Mouse (Mus musculus) CH12.LX (cell line): ENCODE measurements at regions not wholly inside any gene's neighbourhood (a gene's known extent, or its start where the extent isn't known, plus 50 kb on each side); places are given as distances from the start of the nearest gene placed in this dataset.

ENCODE experiments used
- DNase-seq: peaks from one replicate; pipeline ENCODE4 v3.0.0-alpha.2; 2013; ENCODE audit errors: extremely low read depth
- H3K27ac ChIP-seq: 2 replicates; pipeline ENCODE4 v1.5.1; 2012; ENCODE audit warnings: low read depth, mild to moderate bottlenecking, control low read depth, moderate library complexity; ENCODE audit not compliant: insufficient read depth
- H3K27me3 ChIP-seq: replicated peaks from 2 replicates; pipeline ENCODE3; 2012; ENCODE audit warnings: inconsistent platforms
- H3K36me3 ChIP-seq, 2 experiments: replicated peaks in 1 of 2; 2 replicates each; pipeline versions ENCODE3 to v1.6.1; 2012; ENCODE audit warnings: inconsistent platforms in 1 of 2, low read length in 1 of 2, mild to moderate bottlenecking in 1 of 2, mixed read lengths in 1 of 2, moderate library complexity in 1 of 2; ENCODE audit not compliant: control insufficient read depth in 1 of 2, insufficient read depth in 1 of 2
- H3K4me1 ChIP-seq, 2 experiments: 2 replicates each; pipeline ENCODE4 v1.6.1; 2012; ENCODE audit warnings: inconsistent platforms in 1 of 2, moderate library complexity in 1 of 2; ENCODE audit not compliant: insufficient read depth in 2 of 2, control insufficient read depth in 1 of 2
- H3K4me2 ChIP-seq: 2 replicates; pipeline ENCODE4 v1.6.1; 2012; ENCODE audit warnings: low read depth, mild to moderate bottlenecking, control low read depth; ENCODE audit not compliant: poor library complexity, insufficient read depth, severe bottlenecking
- H3K4me3 ChIP-seq, 3 experiments: fragments of 150-350 bp in 1 of 3; sonication (generic) in 1 of 3; replicated peaks in 1 of 3; 2 replicates each; pipeline versions ENCODE3 to v1.5.1; 2011 to 2012; ENCODE audit warnings: low read depth in 2 of 3, low read length in 2 of 3, mild to moderate bottlenecking in 2 of 3, moderate library complexity in 2 of 3, control low read depth in 1 of 3, improper control_type of control experiment in 1 of 3, inconsistent platforms in 1 of 3, mixed read lengths in 1 of 3; ENCODE audit not compliant: poor library complexity in 1 of 3
- H3K79me2 ChIP-seq: replicated peaks from 2 replicates; pipeline ENCODE4 v1.6.1; 2012; ENCODE audit warnings: mild to moderate bottlenecking, moderate library complexity; ENCODE audit not compliant: control insufficient read depth, poor library complexity, insufficient read depth, severe bottlenecking; ENCODE audit errors: extremely low read depth
- H3K9ac ChIP-seq: 2 replicates; pipeline ENCODE4 v1.6.1; 2012; ENCODE audit warnings: low read depth, mild to moderate bottlenecking, control low read depth, moderate library complexity; ENCODE audit not compliant: insufficient read depth
- H3K9me3 ChIP-seq: replicated peaks from 2 replicates; pipeline ENCODE3; 2012; ENCODE audit warnings: low read length, inconsistent platforms, mixed read lengths
- BHLHE40 ChIP-seq: IDR thresholded peaks from 2 replicates; pipeline ENCODE4 v1.6.1; 2011; ENCODE audit warnings: mild to moderate bottlenecking, low read depth, low read length, improper control_type of control experiment
- CHD1 ChIP-seq: IDR thresholded peaks from 2 replicates; pipeline ENCODE4 v1.6.1; 2012; ENCODE audit warnings: low read depth, low read length, improper control_type of control experiment, inconsistent platforms
- CHD2 ChIP-seq: IDR thresholded peaks from 2 replicates; pipeline ENCODE4 v1.6.1; 2011; ENCODE audit warnings: low read length, improper control_type of control experiment
- CTCF ChIP-seq, 2 experiments: IDR thresholded peaks in 1 of 2; conservative IDR thresholded peaks in 1 of 2; 2 replicates each; pipeline ENCODE4 v1.5.1; 2011 to 2012; ENCODE audit warnings: low read depth in 2 of 2, low read length in 2 of 2, improper control_type of control experiment in 1 of 2, inconsistent platforms in 1 of 2, mild to moderate bottlenecking in 1 of 2, moderate library complexity in 1 of 2
- E2F4 ChIP-seq: IDR thresholded peaks from 2 replicates; pipeline ENCODE4 v1.6.1; 2011; ENCODE audit warnings: low read depth, low read length, improper control_type of control experiment; ENCODE audit not compliant: insufficient replicate concordance
- ELF1 ChIP-seq: IDR thresholded peaks from 2 replicates; pipeline ENCODE4 v1.6.1; 2014; ENCODE audit warnings: low read depth, mild to moderate bottlenecking, inconsistent platforms, low read length, improper control_type of control experiment
- EP300 ChIP-seq: IDR thresholded peaks from 2 replicates; pipeline ENCODE4 v1.6.1; 2011; ENCODE audit warnings: low read length, improper control_type of control experiment
- GABPA ChIP-seq: IDR thresholded peaks from 2 replicates; pipeline ENCODE4 v1.6.1; 2012; ENCODE audit warnings: low read depth, low read length, improper control_type of control experiment, inconsistent platforms; ENCODE audit not compliant: insufficient replicate concordance
- IRF4 ChIP-seq: IDR thresholded peaks from 2 replicates; pipeline ENCODE4 v1.6.1; 2014; ENCODE audit warnings: low read depth, mild to moderate bottlenecking, inconsistent platforms, low read length, improper control_type of control experiment
- JUND ChIP-seq: conservative IDR thresholded peaks from 2 replicates; pipeline ENCODE4 v1.6.1; 2011; ENCODE audit warnings: low read depth, low read length, improper control_type of control experiment
- KAT2A ChIP-seq: IDR thresholded peaks from 2 replicates; pipeline ENCODE4 v1.6.1; 2012; ENCODE audit warnings: low read length, improper control_type of control experiment, inconsistent platforms; ENCODE audit not compliant: insufficient replicate concordance
- MAFK ChIP-seq: IDR thresholded peaks from 2 replicates; pipeline ENCODE4 v1.6.1; 2011; ENCODE audit warnings: low read length, improper control_type of control experiment; ENCODE audit not compliant: insufficient replicate concordance
- MAZ ChIP-seq: IDR thresholded peaks from 2 replicates; pipeline ENCODE4 v1.6.1; 2012; ENCODE audit warnings: low read depth, mild to moderate bottlenecking, inconsistent platforms, low read length, improper control_type of control experiment, moderate library complexity
- MEF2A ChIP-seq: IDR thresholded peaks from 2 replicates; pipeline ENCODE4 v1.6.1; 2014; ENCODE audit warnings: low read depth, mild to moderate bottlenecking, inconsistent platforms, low read length, improper control_type of control experiment, borderline replicate concordance
- MYC ChIP-seq: IDR thresholded peaks from 2 replicates; pipeline ENCODE4 v1.6.1; 2011; ENCODE audit warnings: low read depth, mild to moderate bottlenecking, improper control_type of control experiment, low read length
- NELFE ChIP-seq: IDR thresholded peaks from 2 replicates; pipeline ENCODE4 v1.6.1; 2011; ENCODE audit warnings: low read depth, low read length, improper control_type of control experiment
- POLR2AphosphoS2 ChIP-seq: IDR thresholded peaks from 2 replicates; pipeline ENCODE4 v1.6.1; 2011; ENCODE audit warnings: low read depth, low read length, improper control_type of control experiment
- RAD21 ChIP-seq: IDR thresholded peaks from 2 replicates; pipeline ENCODE4 v1.6.1; 2011; ENCODE audit warnings: low read depth, mild to moderate bottlenecking, low read length, improper control_type of control experiment, moderate library complexity
- RCOR1 ChIP-seq: conservative IDR thresholded peaks from 2 replicates; pipeline ENCODE4 v1.6.1; 2012; ENCODE audit warnings: low read depth, mild to moderate bottlenecking, inconsistent platforms, low read length, improper control_type of control experiment
- SIN3A ChIP-seq: IDR thresholded peaks from 2 replicates; pipeline ENCODE4 v1.6.1; 2012; ENCODE audit warnings: low read length, improper control_type of control experiment, inconsistent platforms
- SMC3 ChIP-seq: IDR thresholded peaks from 2 replicates; pipeline ENCODE4 v1.6.1; 2011; ENCODE audit warnings: low read depth, low read length, improper control_type of control experiment
- TBP ChIP-seq: conservative IDR thresholded peaks from 2 replicates; pipeline ENCODE4 v1.6.1; 2011; ENCODE audit warnings: low read depth, low read length, improper control_type of control experiment
- TCF12 ChIP-seq: IDR thresholded peaks from 2 replicates; pipeline ENCODE4 v1.6.1; 2014; ENCODE audit warnings: low read depth, mild to moderate bottlenecking, inconsistent platforms, low read length, improper control_type of control experiment
- UBTF ChIP-seq: IDR thresholded peaks from 2 replicates; pipeline ENCODE4 v1.6.1; 2012; ENCODE audit warnings: low read depth, mild to moderate bottlenecking, inconsistent platforms, low read length, improper control_type of control experiment, moderate library complexity
- USF1 ChIP-seq: IDR thresholded peaks from 2 replicates; pipeline ENCODE4 v1.6.1; 2014; ENCODE audit warnings: low read depth, mild to moderate bottlenecking, inconsistent platforms, low read length, improper control_type of control experiment
- USF2 ChIP-seq: conservative IDR thresholded peaks from 2 replicates; pipeline ENCODE4 v1.6.1; 2011; ENCODE audit warnings: low read depth, low read length, improper control_type of control experiment
- ZKSCAN1 ChIP-seq: IDR thresholded peaks from 2 replicates; pipeline ENCODE4 v1.6.1; 2012; ENCODE audit warnings: low read depth, inconsistent platforms, low read length, improper control_type of control experiment, borderline replicate concordance
- ZMIZ1 ChIP-seq: IDR thresholded peaks from 2 replicates; pipeline ENCODE4 v1.6.1; 2012; ENCODE audit warnings: low read depth, mild to moderate bottlenecking, inconsistent platforms, low read length, improper control_type of control experiment
- dilution Hi-C: fragments of 300-500 bp; cut with MboI; formaldehyde crosslinking; loops from 2 replicates; pipeline ENCODE4 v1.14.3; 2020; ENCODE audit warnings: low sequenced_read_pairs; ENCODE audit not compliant: extremely low pct_unique_long_range_greater_than_20kb, extremely low pct_ligation_motif_present
- in situ Hi-C: fragments of 300-500 bp; cut with MboI; formaldehyde crosslinking; loops from 3 replicates; pipeline ENCODE4 v1.14.3; 2019; ENCODE audit warnings: low sequenced_read_pairs, low pct_ligation_motif_present, low pct_unique_long_range_greater_than_20kb, mixed read lengths

DNA sequence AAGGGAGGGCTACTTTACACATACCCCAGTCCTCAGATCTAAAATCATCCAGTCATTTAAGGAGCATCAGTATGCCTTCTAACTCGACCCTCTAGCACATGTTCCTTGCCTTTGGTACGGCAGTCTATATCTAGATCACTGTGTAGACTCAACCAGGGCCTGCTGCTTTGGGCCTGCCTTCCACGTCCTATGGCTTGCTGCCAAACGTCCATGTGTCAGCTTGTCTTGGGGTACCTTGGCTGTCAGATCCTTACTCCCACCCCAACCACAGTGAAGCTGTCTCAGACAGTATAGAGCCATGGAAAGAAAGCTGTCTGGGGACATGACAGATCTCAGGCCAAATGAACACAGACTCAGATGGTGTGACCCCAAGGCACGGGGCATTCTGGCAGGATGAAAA, 258.4 kb downstream of the Bcor start:
- no peak overlapping the region for H3K9ac ChIP-seq
- no peak overlapping the region for H3K27ac ChIP-seq
- no peaks in the 10 kb centered on the region for H3K27me3 ChIP-seq
- no peaks in the 10 kb centered on the region for H3K79me2 ChIP-seq
- H3K9me3 ChIP-seq: no peaks in the 10 kb centered on the region
- no peaks in the 10 kb centered on the region for H3K36me3 ChIP-seq
- peaks cover 0 to 10% of the 10 kb centered on the region in 2 experiments; a peak in 1 of 4 replicates for H3K4me1 ChIP-seq
- no peak for DNase-seq
- no peak for TF ChIP-seq E2F4
- TF ChIP-seq USF1: no peak
- TF ChIP-seq POLR2AphosphoS2: no peak
- TF ChIP-seq UBTF: no peak
- no peak for TF ChIP-seq EP300
- no peak for TF ChIP-seq NELFE
- TF ChIP-seq BHLHE40: no peak
- no peak for TF ChIP-seq TBP
- TF ChIP-seq SIN3A: no peak
- TF ChIP-seq CHD2: no peak
- no peak for TF ChIP-seq MAZ
- TF ChIP-seq KAT2A: no peak
- no peak for TF ChIP-seq ZMIZ1
- no peak for TF ChIP-seq CHD1
- no peak for TF ChIP-seq RAD21
- TF ChIP-seq MEF2A: no peak
- TF ChIP-seq ZKSCAN1: no peak
- TF ChIP-seq CTCF (conservative IDR thresholded peaks at IDR 0.05 in 1 of 2, IDR thresholded peaks at IDR 0.05 in 1 of 2; ENCODE audit: low read depth in 2 of 2, low read length in 2 of 2): no peak
- TF ChIP-seq RCOR1: no peak
- TF ChIP-seq JUND: no peak
- in situ Hi-C loops (no loop called here), dilution Hi-C loops (no loop called here)
- H3K4me2 ChIP-seq: no peak overlapping the region
- H3K4me3 ChIP-seq: no peak overlapping the region

DNA sequence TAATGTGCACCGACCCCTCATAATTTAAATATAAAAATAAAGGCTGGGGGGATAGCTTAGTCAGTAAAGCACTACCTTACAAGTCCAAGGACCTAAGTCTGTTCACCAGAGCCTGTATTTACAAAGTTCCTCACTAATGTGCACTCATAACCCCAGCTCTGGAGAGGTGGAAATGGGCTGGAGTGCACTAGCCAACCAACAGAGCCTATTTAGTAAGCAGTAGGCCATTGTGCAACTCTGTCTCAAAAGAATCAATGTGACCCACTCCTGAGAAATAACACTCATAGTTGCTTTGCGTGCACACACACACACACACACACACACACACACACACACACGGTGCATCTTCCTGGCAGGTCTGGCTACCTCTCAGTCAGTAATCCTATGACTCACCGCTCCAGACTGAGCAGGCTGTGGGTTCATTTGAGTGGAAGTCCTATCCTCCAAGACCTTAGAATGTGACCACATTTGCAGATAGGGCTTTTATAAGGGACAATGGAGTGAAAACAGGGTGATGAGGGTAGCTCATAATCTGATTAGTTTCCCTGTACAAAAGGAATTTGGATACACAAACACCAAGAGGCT, 256.9 kb downstream of the Bcor start:
- in situ Hi-C loops: no loop called here
- Histone ChIP-seq H3K4me3 (no peak overlapping the region), H3K4me2 (no peak overlapping the region), H3K9me3 (no peaks in the 10 kb centered on the region), H3K27me3 (no peaks in the 10 kb centered on the region), H3K9ac (no peak overlapping the region), H3K4me1 (peaks cover 0 to 9% of the 10 kb centered on the region in 2 experiments; a peak in 1 of 4 replicates), H3K36me3 (no peaks in the 10 kb centered on the region), H3K79me2 (no peaks in the 10 kb centered on the region), H3K27ac (no peak overlapping the region)
- dilution Hi-C loops: no loop called here
- DNase-seq: no peak
- TF ChIP-seq POLR2AphosphoS2: no peak
- TF ChIP-seq GABPA: no peak
- TF ChIP-seq IRF4: no peak
- no peak for TF ChIP-seq MYC
- no peak for TF ChIP-seq USF1
- no peak for TF ChIP-seq TCF12
- no peak for TF ChIP-seq MEF2A
- no peak for TF ChIP-seq CHD2
- no peak for TF ChIP-seq ZMIZ1
- no peak for TF ChIP-seq ELF1
- TF ChIP-seq EP300: no peak
- no peak for TF ChIP-seq UBTF
- no peak for TF ChIP-seq SMC3
- TF ChIP-seq BHLHE40: no peak
- no peak for TF ChIP-seq JUND
- TF ChIP-seq NELFE: no peak
- no peak for TF ChIP-seq MAFK
- TF ChIP-seq USF2: no peak
